Mouse (Mus musculus): ENCODE data around the gene Ttc13.

Gene Ttc13

GRCm38 (mm10) chr8:124704376-124704775 lies 17.4 kb downstream of the Ttc13 start:
- DNase-seq (ENCODE audit: low read depth, low spot score): no peak

- no peak for DNase-seq (ENCODE audit: low read depth, low spot score)
These were observed 18.3 kb downstream of the Ttc13 start for GRCm38 (mm10) chr8:124703526-124703925.

- DNase-seq (ENCODE audit: low read depth, low spot score): no peak
These were observed 19.6 kb downstream of the Ttc13 start for GRCm38 (mm10) chr8:124702183-124702582.

GRCm38 (mm10) chr8:124701023-124701422 lies 20.8 kb downstream of the Ttc13 start:
- no peak for DNase-seq (ENCODE audit: low read depth, low spot score)

GRCm38 (mm10) chr8:124700271-124700670 lies 21.5 kb downstream of the Ttc13 start:
- no peak for DNase-seq (ENCODE audit: low read depth, low spot score)

- DNase-seq (ENCODE audit: low read depth, low spot score): no peak
These were observed 26.2 kb downstream of the Ttc13 start for GRCm38 (mm10) chr8:124695424-124696100.

- DNase-seq (ENCODE audit: low read depth, low spot score): no peak
These were observed 30.1 kb downstream of the Ttc13 start for GRCm38 (mm10) chr8:124691706-124692105.

- DNase-seq (ENCODE audit: low read depth, low spot score): no peak
These were observed 32.9 kb downstream of the Ttc13 start for GRCm38 (mm10) chr8:124688899-124689298.

GRCm38 (mm10) chr8:124682218-124682617 lies 39.6 kb downstream of the Ttc13 start:
- DNase-seq (ENCODE audit: low read depth, low spot score): no peak

GRCm38 (mm10) chr8:124681792-124682157 lies 40.0 kb downstream of the Ttc13 start:
- no peak for DNase-seq (ENCODE audit: low read depth, low spot score)

- DNase-seq (ENCODE audit: low read depth, low spot score): no peak
These were observed 40.5 kb downstream of the Ttc13 start for GRCm38 (mm10) chr8:124681077-124681791.

GRCm38 (mm10) chr8:124678246-124678645 lies 43.5 kb downstream of the Ttc13 start:
- no peak for DNase-seq (ENCODE audit: low read depth, low spot score)

GRCm38 (mm10) chr8:124677486-124677885 lies 44.3 kb downstream of the Ttc13 start:
- DNase-seq (ENCODE audit: low read depth, low spot score): peak; percentile 85

- no peak for DNase-seq (ENCODE audit: low read depth, low spot score)
These were observed 44.7 kb downstream of the Ttc13 start for GRCm38 (mm10) chr8:124677078-124677477.

- DNase-seq (ENCODE audit: low read depth, low spot score): no peak
These were observed 45.1 kb downstream of the Ttc13 start for GRCm38 (mm10) chr8:124676661-124677060.

GRCm38 (mm10) chr8:124672345-124672744 lies 49.4 kb downstream of the Ttc13 start:
- DNase-seq (ENCODE audit: low read depth, low spot score): no peak

- DNase-seq (ENCODE audit: low read depth, low spot score): no peak
These were observed 53.0 kb downstream of the Ttc13 start for GRCm38 (mm10) chr8:124668798-124669197.

- DNase-seq (ENCODE audit: low read depth, low spot score): no peak
These were observed 57.4 kb downstream of the Ttc13 start for GRCm38 (mm10) chr8:124664414-124664813.

GRCm38 (mm10) chr8:124663874-124664230 lies 57.9 kb downstream of the Ttc13 start:
- no peak for DNase-seq (ENCODE audit: low read depth, low spot score)

- DNase-seq (ENCODE audit: low read depth, low spot score): peak; percentile 67
These were observed 58.5 kb downstream of the Ttc13 start, which contains the start of gene 2310022B05Rik for GRCm38 (mm10) chr8:124663112-124663873. Gene 2310022B05Rik (minus strand): TSS chr8:124663369.

- DNase-seq (ENCODE audit: low read depth, low spot score): no peak
These were observed 59.2 kb downstream of the Ttc13 start for GRCm38 (mm10) chr8:124662446-124663111.

- DNase-seq (ENCODE audit: low read depth, low spot score): no peak
These were observed 60.0 kb downstream of the Ttc13 start for GRCm38 (mm10) chr8:124661781-124662180.
